Mouse (Mus musculus) lung, embryonic 14.5 days (tissue): ENCODE data around the gene AI661453. TPM values are rescaled to one million over a fixed set of nuclear protein-coding genes. Genes with fewer than 3 reads are reported as not detected.
A peak's percentile ranks its signal among the peaks of the same experiment; 100 is the strongest.

ENCODE experiments used
- ATAC-seq: fragments of 200-750 bp; cut with Nextera tagmentation; 2 replicates; pipeline ENCODE4 v1.8.0; 2017; ENCODE audit warnings: mild to moderate bottlenecking, moderate TSS enrichment, moderate library complexity; ENCODE audit not compliant: insufficient read depth
- DNase-seq: peaks from one replicate; pipeline ENCODE4 v3.0.0-alpha.2; 2015
- H3K27ac ChIP-seq: fragments of 300-500 bp; sonication (generic); 2 replicates; pipeline ENCODE4 v1.5.1; 2014; ENCODE audit warnings: low read depth, mild to moderate bottlenecking, moderate library complexity
- H3K27me3 ChIP-seq: fragments of 300-500 bp; sonication (generic); 2 replicates; pipeline ENCODE4 v1.6.1; 2014; ENCODE audit warnings: low read length, control low read depth; ENCODE audit not compliant: insufficient read depth
- H3K36me3 ChIP-seq: fragments of 300-500 bp; sonication (generic); 2 replicates; pipeline ENCODE4 v1.6.1; 2014; ENCODE audit warnings: control low read depth; ENCODE audit not compliant: insufficient read depth
- H3K4me1 ChIP-seq: fragments of 300-500 bp; sonication (generic); 2 replicates; pipeline ENCODE4 v1.6.1; 2014; ENCODE audit warnings: antibody characterized with exemption, control low read depth; ENCODE audit not compliant: insufficient read depth
- H3K4me2 ChIP-seq: fragments of 300-500 bp; sonication (generic); 2 replicates; pipeline ENCODE4 v1.6.1; 2014; ENCODE audit warnings: mild to moderate bottlenecking
- H3K4me3 ChIP-seq: fragments of 300-500 bp; sonication (generic); 2 replicates; pipeline ENCODE4 v1.5.1; 2014; ENCODE audit warnings: low read depth, low read length
- H3K9ac ChIP-seq: fragments of 300-500 bp; sonication (generic); 2 replicates; pipeline ENCODE4 v1.6.1; 2014
- H3K9me3 ChIP-seq: fragments of 300-500 bp; sonication (generic); 2 replicates; pipeline ENCODE4 v1.6.1; 2016; ENCODE audit warnings: low read depth, low read length, control low read depth
- CTCF ChIP-seq: IDR thresholded peaks from 2 replicates; pipeline ENCODE4 v1.5.1; 2016; ENCODE audit warnings: antibody characterized with exemption, low read depth
- WGBS: fragments of 180-500 bp; shearing (Covaris S2); extraction: QIAGEN DNeasy Blood & Tissue Kit; methylation state at CpG from one replicate; pipeline ENCODE4 v1.1.7; 2014; 5-methylcytosine and 5-hydroxymethylcytosine counted together
- polyA plus RNA-seq: library from polyadenylated mRNA; unstranded; fragments of >200 nt; fragmentation: Nextera tagmentation; extraction: Ambion mirVana; gene quantifications from 2 replicates; pipeline ENCODE4 v1.2.1, GENCODE M21; 2014

AI661453 gene
- 2.4 TPM in 2 replicates for polyA plus RNA-seq

GRCm38 (mm10) chr17:47436156-47436906 lies at the start of gene AI661453:
TSS of gene AI661453 (plus strand) at chr17:47436615.
- H3K4me2 ChIP-seq: peak within 1 kb of the TSS; percentile 70
- under 1% methylated on average over 45 of the region's 45 CpGs for WGBS
- peaks cover 26% of the 10 kb centered on the region for H3K27me3 ChIP-seq
- DNase-seq (peak; percentile 77), ATAC-seq (peak; percentile 85)
- peak within 1 kb of the TSS; percentile 73 for H3K27ac ChIP-seq
- 0 out of 2 replicates have a peak, but pooled peaks have one; percentile 4 for TF ChIP-seq CTCF
- H3K9ac ChIP-seq: peak within 1 kb of the TSS; percentile 55
- H3K9me3 ChIP-seq: no peaks in the 10 kb centered on the region
- no peaks in the 10 kb centered on the region for H3K36me3 ChIP-seq
- H3K4me1 ChIP-seq: 0 out of 2 replicates have a peak, but pooled peaks cover 8% of the 10 kb centered on the region
- H3K4me3 ChIP-seq: peak within 1 kb of the TSS; percentile 46

DNA sequence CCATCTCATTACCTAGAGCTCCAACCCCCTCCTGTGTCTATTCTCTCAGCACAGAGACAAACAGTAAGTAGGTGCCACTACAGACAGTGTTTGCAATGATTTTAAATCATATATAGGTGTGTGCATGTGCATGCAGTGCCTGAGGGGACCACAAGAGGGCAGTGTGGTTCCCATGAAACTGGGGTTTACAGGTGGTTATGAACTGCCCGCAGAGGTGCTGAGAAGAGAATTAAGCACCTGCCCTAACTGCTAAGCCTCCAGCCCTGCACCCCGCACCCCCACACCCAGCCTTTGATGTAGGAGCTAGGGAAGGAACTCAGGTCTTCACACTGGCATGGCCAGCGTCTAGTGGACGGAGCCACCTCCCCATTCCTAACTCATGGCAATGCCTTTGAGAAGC lies 49.8 kb upstream of the AI661453 start:
- Histone ChIP-seq H3K36me3 (0 out of 2 replicates have a peak, but pooled peaks cover 2% of the 10 kb centered on the region), H3K9me3 (no peaks in the 10 kb centered on the region), H3K27me3 (no peaks in the 10 kb centered on the region), H3K4me1 (no peaks in the 10 kb centered on the region), H3K4me3 (no peak overlapping the region), H3K27ac (no peak overlapping the region), H3K9ac (no peak overlapping the region), H3K4me2 (no peak overlapping the region)
- ATAC-seq (no peak), DNase-seq (peak; percentile 68)
- 64% methylated on average over 4 of the region's 4 CpGs for WGBS
- peak; percentile 79 for TF ChIP-seq CTCF

- Histone ChIP-seq H3K27ac (no peak overlapping the region), H3K9ac (no peak overlapping the region; the same call in 1 of the 2 replicates), H3K4me1 (no peaks in the 10 kb centered on the region; the same call in none of the 2 replicates), H3K27me3 (peaks cover 21% of the 10 kb centered on the region; the same call in 1 of the 2 replicates), H3K4me3 (peak overlapping the region; percentile 33; the same call in 1 of the 2 replicates), H3K36me3 (no peaks in the 10 kb centered on the region), H3K4me2 (peak overlapping the region; percentile 57), H3K9me3 (no peaks in the 10 kb centered on the region)
- WGBS: 21% methylated on average over 24 of the region's 24 CpGs
- no peak for TF ChIP-seq CTCF
- ATAC-seq: 0 out of 2 replicates have a peak, but pooled peaks have one; percentile 38
- no peak for DNase-seq
These were observed 42.1 kb upstream of the AI661453 start for GRCm38 (mm10) chr17:47394223-47394869.

- H3K4me2 ChIP-seq: peak overlapping the region; percentile 57
- H3K9ac ChIP-seq: no peak overlapping the region
- no peaks in the 10 kb centered on the region; the same call in none of the 2 replicates for H3K4me1 ChIP-seq
- no peak overlapping the region for H3K27ac ChIP-seq
- no peak for TF ChIP-seq CTCF
- ATAC-seq (peak; percentile 78), DNase-seq (peak; percentile 66)
- no peaks in the 10 kb centered on the region for H3K36me3 ChIP-seq
- peaks cover 21% of the 10 kb centered on the region; the same call in 1 of the 2 replicates for H3K27me3 ChIP-seq
- H3K4me3 ChIP-seq: peak overlapping the region; percentile 33
- WGBS: 3% methylated on average over 20 of the region's 20 CpGs
- no peaks in the 10 kb centered on the region for H3K9me3 ChIP-seq
These were observed 41.0 kb upstream of the AI661453 start for GRCm38 (mm10) chr17:47395376-47395913.

DNA sequence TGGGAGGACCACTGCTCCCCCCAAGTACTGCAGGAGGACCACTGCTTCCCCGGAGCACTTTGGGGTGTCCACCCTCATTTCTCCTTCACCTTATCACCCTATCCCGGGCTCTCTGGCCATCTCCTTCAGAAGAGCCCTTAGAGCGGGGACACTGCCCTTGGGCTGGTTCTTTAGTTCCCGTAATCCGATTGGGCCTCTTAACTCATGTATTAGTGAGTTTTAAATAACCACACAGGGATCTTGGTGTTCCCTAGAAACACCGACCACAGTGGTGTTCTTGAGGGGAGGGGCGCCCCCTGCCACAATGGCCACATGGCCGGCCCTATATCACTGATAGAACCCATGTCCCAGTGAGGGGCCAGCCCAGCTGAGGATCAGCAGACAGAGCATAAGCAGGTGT lies 37.3 kb upstream of the AI661453 start:
- peaks cover 19% of the 10 kb centered on the region; the same call in 1 of the 2 replicates for H3K27me3 ChIP-seq
- no peak for TF ChIP-seq CTCF
- H3K4me1 ChIP-seq: no peaks in the 10 kb centered on the region; the same call in none of the 2 replicates
- WGBS: 83% methylated on average over 8 of the region's 8 CpGs
- no peak overlapping the region for H3K4me3 ChIP-seq
- H3K9ac ChIP-seq: no peak overlapping the region
- DNase-seq: no peak
- no peak overlapping the region for H3K27ac ChIP-seq
- no peaks in the 10 kb centered on the region for H3K36me3 ChIP-seq
- no peak for ATAC-seq
- no peaks in the 10 kb centered on the region for H3K9me3 ChIP-seq
- no peak overlapping the region for H3K4me2 ChIP-seq

GRCm38 (mm10) chr17:47400451-47400850 lies 36.0 kb upstream of the AI661453 start, which contains the start of gene Guca1a:
TSS of gene Guca1a (minus strand) at chr17:47400584.
- WGBS: 51% methylated on average over 10 of the region's 10 CpGs
- no peak for TF ChIP-seq CTCF
- ATAC-seq: no peak

More at GRCm38 (mm10) chr17:47400451-47400850, 36.0 kb upstream of the AI661453 start, which contains the start of gene Guca1a:
- H3K27me3 ChIP-seq: peaks cover 8% of the 10 kb centered on the region; the same call in 1 of the 2 replicates
- no peak within 1 kb of the TSS for H3K9ac ChIP-seq
- no peaks in the 10 kb centered on the region; the same call in 1 of the 2 replicates for H3K4me1 ChIP-seq
- no peak within 1 kb of the TSS for H3K4me2 ChIP-seq
- no peak for DNase-seq
- no peak within 1 kb of the TSS for H3K27ac ChIP-seq
- H3K36me3 ChIP-seq: no peaks in the 10 kb centered on the region
- no peaks in the 10 kb centered on the region for H3K9me3 ChIP-seq
- no peak within 1 kb of the TSS for H3K4me3 ChIP-seq
